Mouse (Mus musculus): ENCODE measurements around the gene Pfn3. TPM values are rescaled to one million over a fixed set of nuclear protein-coding genes. Genes with fewer than 3 reads are reported as not detected.
"Not testable (repeated sequence)": the region's sequence is repeated elsewhere in the genome, so short reads cannot be mapped to it uniquely, and the experiment has no call there.

Pfn3 gene
- polyA plus RNA-seq, 1 experiment from 2014 or later, result not detected

GRCm38 (mm10) chr13:55446483-55447105 lies 31.6 kb upstream of the Pfn3 start:
- H3K4me2 ChIP-seq, result peak overlapping the region; percentile 93
- H3K27me3 ChIP-seq, result no peaks in the 10 kb centered on the region
- no peak overlapping the region for H3K27ac ChIP-seq
- H3K4me1 ChIP-seq (replicated peaks), result peaks cover 38% of the 10 kb centered on the region
- H3K9me3 ChIP-seq, result no peaks in the 10 kb centered on the region
- peaks cover 24% of the 10 kb centered on the region for H3K36me3 ChIP-seq
- ATAC-seq (ENCODE audit: low FRiP score), result no peak
- H3K9ac ChIP-seq, result peak overlapping the region; percentile 95
- H3K4me3 ChIP-seq, result peak overlapping the region; percentile 80
- 83% methylated on average over 6 of the region's 6 CpGs for WGBS

DNA sequence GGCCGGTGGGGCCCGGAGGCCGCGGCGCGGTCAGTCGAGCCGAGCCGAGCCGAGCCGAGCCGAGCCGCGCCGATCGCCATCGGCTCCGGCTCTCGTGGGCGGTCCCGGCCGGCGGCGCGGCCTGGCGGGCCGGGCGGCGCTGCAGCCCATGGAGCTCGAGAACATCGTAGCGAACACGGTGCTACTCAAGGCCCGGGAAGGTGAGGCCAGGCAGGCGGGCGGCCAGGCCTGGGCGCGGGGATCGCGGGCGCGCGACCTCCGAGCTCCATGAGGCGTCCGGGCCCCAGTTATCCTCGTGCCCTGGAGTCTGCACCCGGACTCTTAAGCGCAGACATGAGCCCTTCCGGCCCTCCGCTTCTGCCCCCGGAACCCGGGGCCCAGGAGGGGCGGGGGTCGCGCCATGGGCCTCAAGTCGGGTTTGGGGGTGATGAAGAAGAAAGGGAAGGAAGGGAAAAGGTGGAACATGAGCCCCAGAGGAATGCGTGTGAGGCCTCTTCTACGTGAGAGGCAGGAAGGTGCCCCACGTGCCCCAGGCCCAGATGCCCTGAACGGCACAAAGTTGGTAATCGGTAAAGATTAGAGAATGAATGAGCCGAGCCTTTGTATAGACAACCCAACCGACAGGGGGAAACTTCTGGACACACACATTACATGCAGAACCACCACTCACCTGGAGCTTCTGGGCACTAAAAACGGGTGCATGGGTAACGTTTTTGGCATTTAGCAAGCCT lies 30.5 kb upstream of the Pfn3 start:
- Histone ChIP-seq H3K27me3 (no peaks in the 10 kb centered on the region), H3K36me3 (peaks cover 13% of the 10 kb centered on the region), H3K4me2 (peak overlapping the region; percentile 93), H3K9ac (peak overlapping the region; percentile 95), H3K4me1 (replicated peaks) (peaks cover 38% of the 10 kb centered on the region), H3K27ac (peak overlapping the region; percentile 96), H3K9me3 (no peaks in the 10 kb centered on the region), H3K4me3 (peak overlapping the region; percentile 80)
- no peak; the same call in 1 of the 2 replicates for ATAC-seq (ENCODE audit: low FRiP score)
- whole genome bisulfite sequencing, result under 1% methylated on average over 65 of the region's 66 CpGs

DNA sequence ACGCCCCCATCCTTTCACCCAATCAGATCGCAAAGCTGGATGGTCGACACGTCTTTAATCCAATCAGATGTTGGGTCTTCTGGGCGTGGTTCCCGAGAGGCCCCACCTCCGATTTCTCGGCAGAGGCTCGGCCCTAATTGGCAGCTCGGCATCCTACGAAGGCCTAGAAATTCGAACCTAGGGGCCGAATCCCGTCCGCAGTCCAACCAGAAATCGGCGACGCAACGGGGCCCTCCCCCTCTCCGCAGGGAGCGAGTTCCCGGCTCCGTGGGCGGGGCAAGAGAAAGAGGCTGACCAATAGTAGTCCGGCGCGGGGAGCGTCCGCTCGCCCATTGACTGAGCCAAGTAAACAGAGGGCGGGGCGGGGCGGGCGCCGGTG lies 29.9 kb upstream of the Pfn3 start, which contains the start of gene Grk6:
Gene Grk6, plus strand, starts transcription at position 136 of the 379 bp plus-strand sequence.
- Histone ChIP-seq H3K36me3 (peaks cover 7% of the 10 kb centered on the region), H3K4me2 (peak within 1 kb of the TSS; percentile 93), H3K4me1 (replicated peaks) (peaks cover 38% of the 10 kb centered on the region), H3K27me3 (no peaks in the 10 kb centered on the region), H3K27ac (peak within 1 kb of the TSS; percentile 96), H3K4me3 (peak within 1 kb of the TSS; percentile 80), H3K9ac (peak within 1 kb of the TSS; percentile 95), H3K9me3 (no peaks in the 10 kb centered on the region)
- ATAC-seq (ENCODE audit: low FRiP score), result peak; percentile 97
- under 1% methylated on average over 31 of the region's 35 CpGs for WGBS

GRCm38 (mm10) chr13:55444286-55444936 lies 29.4 kb upstream of the Pfn3 start:
- 0 out of 2 replicates have a peak, but pooled peaks cover 3% of the 10 kb centered on the region for H3K36me3 ChIP-seq
- H3K27ac ChIP-seq, result peak overlapping the region; percentile 96
- peak overlapping the region; percentile 65 for H3K4me2 ChIP-seq
- peak; percentile 78 for ATAC-seq (ENCODE audit: low FRiP score)
- WGBS, result 1% methylated on average over 33 of the region's 33 CpGs
- no peaks in the 10 kb centered on the region for H3K9me3 ChIP-seq
- H3K4me3 ChIP-seq, result peak overlapping the region; percentile 80
- no peaks in the 10 kb centered on the region for H3K27me3 ChIP-seq
- H3K9ac ChIP-seq, result peak overlapping the region; percentile 71
- peaks cover 38% of the 10 kb centered on the region for H3K4me1 ChIP-seq (replicated peaks)

DNA sequence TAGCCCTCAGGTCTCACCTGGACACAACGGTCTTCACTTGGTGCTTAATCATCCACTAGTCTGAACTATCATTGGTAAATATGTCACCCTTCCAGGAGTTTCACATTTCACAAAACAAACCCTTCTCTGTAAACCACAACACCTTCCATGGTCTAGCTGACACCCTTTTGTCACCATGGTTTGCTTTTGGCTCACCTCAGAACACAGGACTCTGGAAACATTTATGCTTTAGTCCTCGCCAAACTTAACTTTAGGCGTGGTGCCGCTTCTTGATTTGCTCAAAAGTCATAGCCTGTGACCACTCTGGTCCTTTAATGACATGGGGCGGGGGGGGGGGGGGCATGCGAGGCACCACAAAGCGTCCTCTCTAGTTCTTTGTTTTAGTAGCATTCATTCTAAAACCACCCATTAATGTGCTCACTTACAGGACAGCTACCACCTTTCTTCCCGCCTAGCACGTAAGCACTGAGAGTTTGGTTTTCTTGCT lies 28.8 kb upstream of the Pfn3 start:
- Histone ChIP-seq H3K4me3 (peak overlapping the region; percentile 80), H3K27me3 (no peaks in the 10 kb centered on the region), H3K4me2 (peak overlapping the region; percentile 65), H3K9me3 (no peaks in the 10 kb centered on the region), H3K4me1 (replicated peaks) (peaks cover 38% of the 10 kb centered on the region), H3K36me3 (no peaks in the 10 kb centered on the region), H3K9ac (peak overlapping the region; percentile 71), H3K27ac (peak overlapping the region; percentile 96)
- ATAC-seq (ENCODE audit: low FRiP score), result no peak
- WGBS, result 42% methylated on average over 9 of the region's 9 CpGs

DNA sequence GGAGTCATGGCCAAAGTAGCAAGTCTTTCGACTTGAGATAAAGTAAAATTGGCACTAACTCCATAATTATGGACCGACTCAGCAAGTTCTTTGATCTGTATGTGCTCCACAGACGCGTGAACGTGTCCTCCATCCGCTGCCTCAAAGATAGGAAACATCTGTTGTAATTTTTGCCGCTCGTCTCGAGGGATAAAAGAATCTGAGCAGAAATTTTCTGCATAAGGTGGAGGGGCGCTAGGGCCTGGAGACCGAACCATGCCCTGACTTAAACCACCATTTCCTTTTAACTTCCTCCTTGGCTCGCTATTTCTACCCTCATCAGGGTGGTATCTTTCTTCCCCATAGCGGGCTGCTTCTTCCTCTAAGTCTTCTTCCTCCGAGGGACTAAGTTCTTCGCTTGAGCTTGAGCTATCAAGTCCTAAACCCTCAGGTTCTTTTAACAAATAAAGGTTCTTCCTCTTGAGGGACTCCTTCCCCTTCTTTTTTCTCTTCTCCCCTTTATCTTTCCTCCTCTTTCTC lies 22.1 kb upstream of the Pfn3 start:
- H3K27me3 ChIP-seq; H3K4me1 ChIP-seq (replicated peaks); H3K9ac ChIP-seq; ATAC-seq (ENCODE audit: low FRiP score); H3K4me3 ChIP-seq; H3K27ac ChIP-seq; H3K36me3 ChIP-seq; H3K4me2 ChIP-seq: not testable (repeated sequence)
- WGBS, result 93% methylated on average over 15 of the region's 15 CpGs
- H3K9me3 ChIP-seq, result peaks cover 12% of the 10 kb centered on the region

GRCm38 (mm10) chr13:55431889-55432685 lies 17.1 kb upstream of the Pfn3 start:
- no peaks in the 10 kb centered on the region for H3K4me1 ChIP-seq (replicated peaks)
- H3K9me3 ChIP-seq, result peaks cover 5% of the 10 kb centered on the region; the same call in 1 of the 2 replicates
- no peak overlapping the region for H3K27ac ChIP-seq
- H3K4me2 ChIP-seq, result no peak overlapping the region
- H3K9ac ChIP-seq, result no peak overlapping the region
- H3K36me3 ChIP-seq, result no peaks in the 10 kb centered on the region
- 74% methylated on average over 10 of the region's 10 CpGs for WGBS
- no peak overlapping the region for H3K4me3 ChIP-seq
- no peaks in the 10 kb centered on the region for H3K27me3 ChIP-seq
- ATAC-seq (ENCODE audit: low FRiP score), result no peak

DNA sequence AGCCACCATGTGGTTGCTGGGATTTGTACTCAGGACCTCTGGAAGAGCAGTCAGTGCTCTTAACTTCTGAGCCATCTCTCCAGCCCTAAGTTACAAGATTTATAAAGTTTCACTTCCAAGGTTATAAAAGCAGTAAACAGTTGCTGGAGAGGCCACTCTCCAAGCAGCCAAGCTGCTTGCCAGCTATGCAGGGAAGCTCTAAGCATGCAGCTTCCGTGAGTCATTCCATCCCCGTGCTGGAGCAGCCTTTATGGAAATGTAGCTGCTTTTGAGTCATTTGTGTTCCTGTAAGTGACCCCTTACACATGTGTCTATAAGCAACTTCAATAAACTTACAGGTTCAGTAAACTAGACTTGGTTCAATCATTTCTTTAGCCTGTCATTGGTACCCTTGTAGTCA lies 15.5 kb upstream of the Pfn3 start:
- 0 out of 2 replicates have a peak, but pooled peaks cover 6% of the 10 kb centered on the region for H3K27me3 ChIP-seq
- no peak overlapping the region for H3K27ac ChIP-seq
- H3K36me3 ChIP-seq, result no peaks in the 10 kb centered on the region
- no peak for ATAC-seq (ENCODE audit: low FRiP score)
- H3K4me3 ChIP-seq, result no peak overlapping the region
- H3K9ac ChIP-seq, result no peak overlapping the region
- no peak overlapping the region for H3K4me2 ChIP-seq
- peaks cover 5% of the 10 kb centered on the region; the same call in 1 of the 2 replicates for H3K9me3 ChIP-seq
- no peaks in the 10 kb centered on the region for H3K4me1 ChIP-seq (replicated peaks)
- 91% methylated on average over 2 of the region's 2 CpGs for WGBS

GRCm38 (mm10) chr13:55429226-55429888 lies 14.3 kb upstream of the Pfn3 start:
- 75% methylated on average over 12 of the region's 12 CpGs for WGBS
- no peak for ATAC-seq (ENCODE audit: low FRiP score)
- H3K27me3 ChIP-seq, result 0 out of 2 replicates have a peak, but pooled peaks cover 6% of the 10 kb centered on the region

GRCm38 (mm10) chr13:55426613-55427012 lies 11.6 kb upstream of the Pfn3 start, which contains the start of gene F12:
Gene F12, minus strand, starts transcription at chr13:55426793.
- Histone ChIP-seq H3K27me3 (peaks cover 23% of the 10 kb centered on the region), H3K4me1 (replicated peaks) (peaks cover under 1% of the 10 kb centered on the region), H3K4me3 (no peak within 1 kb of the TSS), H3K9ac (no peak within 1 kb of the TSS), H3K27ac (no peak within 1 kb of the TSS), H3K36me3 (no peaks in the 10 kb centered on the region), H3K9me3 (no peaks in the 10 kb centered on the region), H3K4me2 (no peak within 1 kb of the TSS)
- WGBS, result 91% methylated on average over 10 of the region's 10 CpGs
- ATAC-seq (ENCODE audit: low FRiP score), result no peak

More at GRCm38 (mm10) chr13:55429226-55429888, 14.3 kb upstream of the Pfn3 start:
- H3K9me3 ChIP-seq, result peaks cover 5% of the 10 kb centered on the region; the same call in 1 of the 2 replicates
- H3K36me3 ChIP-seq, result no peaks in the 10 kb centered on the region
- H3K4me1 ChIP-seq (replicated peaks), result no peaks in the 10 kb centered on the region
- no peak overlapping the region for H3K9ac ChIP-seq
- no peak overlapping the region for H3K27ac ChIP-seq
- no peak overlapping the region for H3K4me2 ChIP-seq
- H3K4me3 ChIP-seq, result no peak overlapping the region

All from hindbrain, embryonic 13.5 days (tissue).